Mouse (Mus musculus) MEL (cell line): ENCODE measurements around the gene Armh1. TPM values are rescaled to one million over a fixed set of nuclear protein-coding genes. Genes with fewer than 3 reads are reported as not detected.

Experiments
- DNase-seq: peaks from one replicate; pipeline ENCODE4 v3.0.0; 2011; ENCODE audit warnings: low read depth, low spot score
- H3K27ac ChIP-seq: 2 replicates; pipeline ENCODE4 v1.5.1; 2012; ENCODE audit warnings: low read depth, mild to moderate bottlenecking, control low read depth, low read length, moderate library complexity; ENCODE audit not compliant: control insufficient read depth
- H3K27me3 ChIP-seq, 2 experiments: fragments of 150-350 bp in 1 of 2; sonication (generic) in 1 of 2; 2 replicates each; pipeline ENCODE4 v1.6.1; 2012; ENCODE audit warnings: low read length in 2 of 2, mild to moderate bottlenecking in 2 of 2, improper control_type of control experiment in 1 of 2, moderate library complexity in 1 of 2; ENCODE audit not compliant: insufficient read depth in 2 of 2, control insufficient read depth in 1 of 2
- H3K36me3 ChIP-seq, 2 experiments: 2 replicates each; pipeline ENCODE4 v1.6.1; 2012 to 2014; ENCODE audit warnings: low read length in 2 of 2, improper control_type of control experiment in 1 of 2, inconsistent platforms in 1 of 2, mild to moderate bottlenecking in 1 of 2; ENCODE audit not compliant: insufficient read depth in 2 of 2, control insufficient read depth in 1 of 2
- H3K4me1 ChIP-seq, 2 experiments: fragments of 150-350 bp in 1 of 2; sonication (generic) in 1 of 2; 2 replicates each; pipeline ENCODE4 v1.6.1; 2012; ENCODE audit warnings: low read length in 2 of 2, improper control_type of control experiment in 1 of 2, mild to moderate bottlenecking in 1 of 2; ENCODE audit not compliant: insufficient read depth in 2 of 2, control insufficient read depth in 1 of 2
- H3K4me3 ChIP-seq, 2 experiments: fragments of 150-350 bp in 1 of 2; sonication (generic) in 1 of 2; 2 replicates each; pipeline ENCODE4 v1.5.1; 2012; ENCODE audit warnings: low read depth in 2 of 2, low read length in 2 of 2, mild to moderate bottlenecking in 2 of 2, moderate library complexity in 2 of 2, control low read depth in 1 of 2, improper control_type of control experiment in 1 of 2; ENCODE audit not compliant: control insufficient read depth in 1 of 2, insufficient read depth in 1 of 2
- H3K79me2 ChIP-seq: 2 replicates; pipeline ENCODE4 v1.6.1; 2012; ENCODE audit warnings: mild to moderate bottlenecking, low read length, moderate library complexity; ENCODE audit not compliant: control insufficient read depth, poor library complexity, insufficient read depth
- H3K9ac ChIP-seq: 2 replicates; pipeline ENCODE4 v1.6.1; 2012; ENCODE audit warnings: low read depth, mild to moderate bottlenecking, control low read depth, low read length, moderate library complexity; ENCODE audit not compliant: control insufficient read depth, poor library complexity, severe bottlenecking
- H3K9me3 ChIP-seq: fragments of 150-350 bp; sonication (generic); replicated peaks from 2 replicates; pipeline ENCODE4 v1.6.1; 2012; ENCODE audit warnings: mild to moderate bottlenecking, low read length, improper control_type of control experiment, moderate library complexity; ENCODE audit not compliant: insufficient read depth
- CTCF ChIP-seq, 3 experiments: IDR thresholded peaks in 2 of 3; conservative IDR thresholded peaks in 1 of 3; 2 replicates each; pipeline ENCODE4 v1.5.1; 2011 to 2012; ENCODE audit warnings: low read length in 3 of 3, low read depth in 2 of 3, mild to moderate bottlenecking in 2 of 3, improper control_type of control experiment in 1 of 3, inconsistent platforms in 1 of 3, mixed read lengths in 1 of 3, moderate library complexity in 1 of 3; ENCODE audit not compliant: control insufficient read depth in 1 of 3, insufficient read depth in 1 of 3, poor library complexity in 1 of 3, severe bottlenecking in 1 of 3
- E2F4 ChIP-seq: IDR thresholded peaks from 2 replicates; pipeline ENCODE4 v1.6.1; 2011; ENCODE audit warnings: low read depth, low read length, improper control_type of control experiment, borderline replicate concordance
- GATA1 ChIP-seq: IDR thresholded peaks from 2 replicates; pipeline ENCODE4 v1.6.1; 2011; ENCODE audit warnings: low read depth, low read length, improper control_type of control experiment
- MAX ChIP-seq: IDR thresholded peaks from 2 replicates; pipeline ENCODE4 v1.6.1; 2011; ENCODE audit warnings: low read length, improper control_type of control experiment
- MAZ ChIP-seq: IDR thresholded peaks from 2 replicates; pipeline ENCODE4 v1.6.1; 2012; ENCODE audit warnings: low read depth, mild to moderate bottlenecking, inconsistent platforms, low read length, improper control_type of control experiment
- MXI1 ChIP-seq: IDR thresholded peaks from 2 replicates; pipeline ENCODE4 v1.6.1; 2011; ENCODE audit warnings: mild to moderate bottlenecking, low read depth, low read length, improper control_type of control experiment
- MYC ChIP-seq: IDR thresholded peaks from 2 replicates; pipeline ENCODE4 v1.6.1; 2011; ENCODE audit warnings: low read depth, mild to moderate bottlenecking, low read length, improper control_type of control experiment, moderate library complexity
- RAD21 ChIP-seq: IDR thresholded peaks from 2 replicates; pipeline ENCODE4 v1.6.1; 2011; ENCODE audit warnings: mild to moderate bottlenecking, low read depth, low read length, improper control_type of control experiment
- RCOR1 ChIP-seq: IDR thresholded peaks from 2 replicates; pipeline ENCODE4 v1.6.1; 2012; ENCODE audit warnings: low read depth, mild to moderate bottlenecking, inconsistent platforms, low read length, improper control_type of control experiment
- SMC3 ChIP-seq: IDR thresholded peaks from 2 replicates; pipeline ENCODE4 v1.6.1; 2011; ENCODE audit warnings: low read depth, low read length, improper control_type of control experiment
- TAL1 ChIP-seq: IDR thresholded peaks from 2 replicates; pipeline ENCODE4 v1.6.1; 2012; ENCODE audit warnings: mild to moderate bottlenecking, inconsistent platforms, low read length, moderate library complexity, mixed read lengths
- USF1 ChIP-seq: IDR thresholded peaks from 2 replicates; pipeline ENCODE4 v1.6.1; 2014; ENCODE audit warnings: low read depth, mild to moderate bottlenecking, inconsistent platforms, low read length, improper control_type of control experiment, moderate library complexity
- USF2 ChIP-seq, 2 experiments: IDR thresholded peaks; 2 replicates each; pipeline ENCODE4 v1.6.1; 2011 to 2012; ENCODE audit warnings: improper control_type of control experiment in 2 of 2, low read length in 2 of 2, borderline replicate concordance in 1 of 2, inconsistent platforms in 1 of 2, low read depth in 1 of 2, mild to moderate bottlenecking in 1 of 2; ENCODE audit not compliant: insufficient read depth in 1 of 2
- ZMIZ1 ChIP-seq: IDR thresholded peaks from 2 replicates; pipeline ENCODE4 v1.6.1; 2012; ENCODE audit warnings: low read depth, mild to moderate bottlenecking, inconsistent platforms, low read length, improper control_type of control experiment, moderate library complexity
- ZNF384 ChIP-seq: IDR thresholded peaks from 2 replicates; pipeline ENCODE4 v1.6.1; 2012; ENCODE audit warnings: low read depth, mild to moderate bottlenecking, inconsistent platforms, low read length, improper control_type of control experiment
- polyA plus RNA-seq, 2 experiments: library from polyadenylated mRNA; stranded (reverse) in 1 of 2; unstranded in 1 of 2; fragments of >175 nt in 1 of 2; fragments of >200 nt in 1 of 2; gene quantifications; 2 replicates each; pipeline versions ENCODE4 v1.2.1 to v1.2.4; 2012; ENCODE audit warnings: low replicate concordance in 2 of 2, low read depth in 1 of 2; ENCODE audit not compliant: insufficient read length in 2 of 2, insufficient read depth in 1 of 2, missing spikeins in 1 of 2
- total RNA-seq: library from RNA; depleted of rRNA; stranded (reverse); fragments of 300-350 nt; gene quantifications from 2 replicates; pipeline ENCODE4 v1.2.3, GENCODE M21; 2012

Gene Armh1
- total and polyA plus RNA-seq, 3 experiments: not detected

- Histone ChIP-seq H3K36me3 (peaks cover 0 to 16% of the 10 kb centered on the region in 2 experiments; a peak in 2 of 4 replicates), H3K27ac (no peak overlapping the region), H3K9me3 (no peaks in the 10 kb centered on the region), H3K4me1 (peaks cover 5 to 18% of the 10 kb centered on the region in 2 experiments; a peak in 3 of 4 replicates), H3K79me2 (no peaks in the 10 kb centered on the region), H3K4me3 (no peak overlapping the region), H3K9ac (no peak overlapping the region), H3K27me3 (peaks cover 2 to 4% of the 10 kb centered on the region in 2 experiments; a peak in 3 of 4 replicates)
- no peak for DNase-seq
- TF ChIP-seq MAZ (no peak), ZNF384 (no peak), MAX (no peak), MYC (no peak), TAL1 (no peak), SMC3 (no peak), USF2 (IDR thresholded peaks at IDR 0.05; ENCODE audit: borderline replicate concordance in 1 of 2, insufficient read depth in 1 of 2, low read depth in 1 of 2, low read length in 2 of 2) (no peak), GATA1 (no peak), RCOR1 (no peak)
Measured at GRCm38 (mm10) chr4:117223001-117223400, 28.9 kb downstream of the Armh1 start.

- Histone ChIP-seq H3K27ac (no peak overlapping the region), H3K9ac (no peak overlapping the region), H3K79me2 (no peaks in the 10 kb centered on the region), H3K36me3 (peaks cover 0 to 16% of the 10 kb centered on the region in 2 experiments; a peak in 2 of 4 replicates), H3K9me3 (no peaks in the 10 kb centered on the region), H3K4me1 (peaks cover 5 to 18% of the 10 kb centered on the region in 2 experiments; a peak in 3 of 4 replicates), H3K4me3 (no peak overlapping the region), H3K27me3 (peaks cover 0 to 2% of the 10 kb centered on the region in 2 experiments; a peak in 3 of 4 replicates)
- TF ChIP-seq USF1 (no peak), E2F4 (no peak), RCOR1 (no peak), MXI1 (no peak), CTCF (IDR thresholded peaks at IDR 0.05 in 2 of 3, conservative IDR thresholded peaks at IDR 0.05 in 1 of 3; ENCODE audit: control insufficient read depth in 1 of 3, insufficient read depth in 1 of 3, low read depth in 2 of 3, low read length in 3 of 3, poor library complexity in 1 of 3, severe bottlenecking in 1 of 3) (no peak), RAD21 (no peak), ZMIZ1 (no peak)
- DNase-seq: no peak
Measured at GRCm38 (mm10) chr4:117221836-117222235, 30.1 kb downstream of the Armh1 start.
